Mouse (Mus musculus) liver, embryonic 14.5 days (tissue): ENCODE measurements at regions not wholly inside any gene's neighbourhood (a gene's known extent, or its start where the extent isn't known, plus 50 kb on each side); places are given as distances from the start of the nearest gene placed in this dataset.

Experiments
- ATAC-seq: fragments of 200-750 bp; cut with Nextera tagmentation; 2 replicates; pipeline ENCODE4 v1.8.0; 2017; ENCODE audit warnings: moderate number of reproducible peaks, mild to moderate bottlenecking, moderate library complexity; ENCODE audit not compliant: insufficient read depth
- DNase-seq, 3 experiments: peaks; one replicate each; pipeline ENCODE4 v3.0.0-alpha.2; 2012 to 2013; ENCODE audit warnings: low read depth in 3 of 3, low spot score in 3 of 3
- H3K27ac ChIP-seq: fragments of 300-500 bp; sonication (generic); 2 replicates; pipeline ENCODE4 v1.5.1; 2014; ENCODE audit warnings: moderate library complexity, mild to moderate bottlenecking, control low read depth, inconsistent platforms
- H3K27me3 ChIP-seq: fragments of 300-500 bp; sonication (generic); 2 replicates; pipeline ENCODE4 v1.6.1; 2014; ENCODE audit warnings: mild to moderate bottlenecking, low read length, moderate library complexity; ENCODE audit not compliant: control insufficient read depth, insufficient read depth
- H3K36me3 ChIP-seq: fragments of 300-500 bp; sonication (generic); replicated peaks from 2 replicates; pipeline ENCODE4 v1.6.1; 2014; ENCODE audit warnings: low read depth; ENCODE audit not compliant: control insufficient read depth, insufficient read depth
- H3K4me1 ChIP-seq, 2 experiments: fragments of 200-500 bp in 1 of 2; fragments of 300-500 bp in 1 of 2; sonication (generic) in 1 of 2; replicated peaks; 2 replicates each; pipeline ENCODE4 v1.6.1; 2012 to 2014; ENCODE audit warnings: antibody characterized with exemption in 1 of 2, inconsistent platforms in 1 of 2, low read length in 1 of 2; ENCODE audit not compliant: control insufficient read depth in 2 of 2, insufficient read depth in 2 of 2
- H3K4me2 ChIP-seq: fragments of 300-500 bp; sonication (generic); 2 replicates; pipeline ENCODE4 v1.6.1; 2014; ENCODE audit warnings: low read depth, mild to moderate bottlenecking, control low read depth, moderate library complexity
- H3K4me3 ChIP-seq, 2 experiments: fragments of 200-500 bp in 1 of 2; fragments of 300-500 bp in 1 of 2; sonication (generic) in 1 of 2; 2 replicates each; pipeline ENCODE4 v1.5.1; 2012 to 2014; ENCODE audit warnings: low read depth in 2 of 2, low read length in 2 of 2, mild to moderate bottlenecking in 2 of 2, control low read depth in 1 of 2, inconsistent platforms in 1 of 2, moderate library complexity in 1 of 2; ENCODE audit not compliant: insufficient read depth in 1 of 2
- H3K9ac ChIP-seq: fragments of 300-500 bp; sonication (generic); replicated peaks from 2 replicates; pipeline ENCODE4 v1.6.1; 2014; ENCODE audit warnings: mild to moderate bottlenecking, control low read depth, moderate library complexity
- H3K9me3 ChIP-seq: fragments of 300-500 bp; sonication (generic); 2 replicates; pipeline ENCODE4 v1.6.1; 2016; ENCODE audit warnings: low read length, mixed read lengths; ENCODE audit not compliant: control insufficient read depth
- CTCF ChIP-seq: IDR thresholded peaks from 2 replicates; pipeline ENCODE4 v1.5.1; 2016; ENCODE audit warnings: antibody characterized with exemption, low read depth, control low read depth
- EP300 ChIP-seq: IDR thresholded peaks from 2 replicates; pipeline ENCODE4 v1.6.1; 2016; ENCODE audit warnings: antibody characterized with exemption, low read depth
- WGBS: fragments of 180-500 bp; shearing (Covaris S2); extraction: QIAGEN DNeasy Blood & Tissue Kit; methylation state at CpG from one replicate; pipeline ENCODE4 v1.1.7; 2014; ENCODE audit not compliant: insufficient replicate concordance; 5-methylcytosine and 5-hydroxymethylcytosine counted together

GRCm38 (mm10) chr16:89656036-89656435 is 85.1 kb upstream of the Krtap11-1 start:
- Histone ChIP-seq H3K9me3 (no peaks in the 10 kb centered on the region), H3K36me3 (no peaks in the 10 kb centered on the region), H3K4me3 (no peak overlapping the region), H3K4me2 (no peak overlapping the region), H3K27me3 (no peaks in the 10 kb centered on the region), H3K27ac (no peak overlapping the region), H3K9ac (no peak overlapping the region), H3K4me1 (no peaks in the 10 kb centered on the region)
- TF ChIP-seq EP300 (no peak), CTCF (no peak)
- no peak for ATAC-seq
- DNase-seq: no peak
- 73% methylated on average over 3 of the region's 3 CpGs for WGBS

GRCm38 (mm10) chr16:89648651-89649050 is 77.7 kb upstream of the Krtap11-1 start:
- no peak overlapping the region for H3K4me3 ChIP-seq
- H3K36me3 ChIP-seq: no peaks in the 10 kb centered on the region
- H3K27ac ChIP-seq: no peak overlapping the region
- H3K27me3 ChIP-seq: no peaks in the 10 kb centered on the region
- no peaks in the 10 kb centered on the region for H3K9me3 ChIP-seq
- no peak overlapping the region for H3K4me2 ChIP-seq
- DNase-seq: no peak
- H3K9ac ChIP-seq: no peak overlapping the region
- WGBS: 56% methylated on average over 4 of the region's 4 CpGs
- no peaks in the 10 kb centered on the region for H3K4me1 ChIP-seq
- TF ChIP-seq EP300 (no peak), CTCF (no peak)
- ATAC-seq: no peak

- Histone ChIP-seq H3K9ac (no peak overlapping the region), H3K4me2 (no peak overlapping the region), H3K27ac (no peak overlapping the region), H3K27me3 (no peaks in the 10 kb centered on the region), H3K4me1 (no peaks in the 10 kb centered on the region), H3K36me3 (no peaks in the 10 kb centered on the region), H3K4me3 (no peak overlapping the region), H3K9me3 (no peaks in the 10 kb centered on the region)
- 58% methylated on average over 9 of the region's 9 CpGs for WGBS
- DNase-seq (no peak), ATAC-seq (no peak)
- TF ChIP-seq CTCF: no peak
- no peak for TF ChIP-seq EP300
Observed at GRCm38 (mm10) chr16:89633917-89634601, 63.1 kb upstream of the Krtap11-1 start.

GRCm38 (mm10) chr16:89632114-89632622 is 61.2 kb upstream of the Krtap11-1 start:
- Histone ChIP-seq H3K27me3 (no peaks in the 10 kb centered on the region), H3K36me3 (no peaks in the 10 kb centered on the region), H3K9me3 (no peaks in the 10 kb centered on the region), H3K4me1 (no peaks in the 10 kb centered on the region), H3K27ac (no peak overlapping the region), H3K4me2 (no peak overlapping the region), H3K4me3 (no peak overlapping the region), H3K9ac (no peak overlapping the region)
- no peak for TF ChIP-seq CTCF
- TF ChIP-seq EP300: no peak
- no peak for DNase-seq
- WGBS: 61% methylated on average over 6 of the region's 6 CpGs
- ATAC-seq: no peak

- no peaks in the 10 kb centered on the region for H3K9me3 ChIP-seq
- no peak overlapping the region for H3K9ac ChIP-seq
- no peaks in the 10 kb centered on the region for H3K4me1 ChIP-seq
- H3K4me2 ChIP-seq: no peak overlapping the region
- no peak for ATAC-seq
- H3K27me3 ChIP-seq: no peaks in the 10 kb centered on the region
- DNase-seq: no peak
- H3K36me3 ChIP-seq: no peaks in the 10 kb centered on the region
- H3K4me3 ChIP-seq: no peak overlapping the region
- 70% methylated on average over 9 of the region's 9 CpGs for WGBS
- TF ChIP-seq EP300 (no peak), CTCF (no peak)
- H3K27ac ChIP-seq: no peak overlapping the region
Observed at GRCm38 (mm10) chr16:89631396-89632113, 60.6 kb upstream of the Krtap11-1 start.
